Mouse (Mus musculus): Measurements from ENCODE around the gene Fkbpl. TPM values are rescaled to one million over a fixed set of nuclear protein-coding genes. Genes with fewer than 3 reads are reported as not detected.
A peak's percentile ranks its signal among the peaks of the same experiment; 100 is the strongest.

Gene Fkbpl
- polyA plus RNA-seq, 1 experiment from 2014 or later, result 14.5 TPM

DNA sequence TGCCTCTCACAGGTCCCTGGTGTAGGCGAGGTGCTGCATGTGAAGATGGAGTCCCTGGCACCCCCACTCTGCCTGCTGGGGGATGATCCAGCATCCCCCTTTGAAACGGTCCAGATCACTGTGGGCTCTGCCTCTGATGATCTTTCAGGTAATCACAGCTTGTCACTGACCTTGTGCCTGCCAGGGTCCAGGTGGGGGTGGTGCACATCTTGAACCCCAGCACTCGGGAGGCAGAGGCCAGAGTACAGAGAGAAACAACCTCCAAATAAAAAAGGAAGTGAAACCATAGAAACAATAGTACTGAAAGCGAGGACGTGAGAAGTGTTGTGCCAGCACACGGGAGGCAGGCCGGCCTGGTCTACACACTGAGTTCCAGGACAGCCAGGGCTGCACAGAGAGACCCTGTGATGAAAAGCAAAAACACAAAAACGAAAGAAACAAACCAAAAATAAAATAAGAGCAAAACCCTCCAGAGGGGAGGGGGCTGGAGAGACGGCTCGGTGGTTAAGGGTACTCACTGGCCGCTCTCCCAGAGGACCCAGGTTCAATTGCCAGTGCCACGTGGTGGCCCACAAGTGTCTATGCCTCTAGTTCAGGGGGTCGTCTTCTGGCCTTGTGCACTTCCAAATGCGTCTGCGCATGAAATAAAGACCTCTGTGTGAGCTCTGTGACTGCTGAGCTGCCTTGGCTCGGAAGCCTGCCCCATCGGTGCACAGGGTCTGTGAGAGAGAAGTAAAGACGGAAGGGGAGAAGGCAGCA, 4.7 kb downstream of the Fkbpl start:
- H3K4me3 ChIP-seq (ENCODE audit: low read depth, low read length), result no peak overlapping the region
- ATAC-seq (no peak), DNase-seq (ENCODE audit: low spot score) (no peak)
- H3K36me3 ChIP-seq (ENCODE audit: insufficient read depth, low read length), result 0 out of 2 replicates have a peak, but pooled peaks cover 7% of the 10 kb centered on the region
- WGBS, result 83% methylated on average over 18 of the region's 18 CpGs
- no peak overlapping the region for H3K9ac ChIP-seq (replicated peaks; ENCODE audit: low read depth)
- no peak overlapping the region for H3K4me2 ChIP-seq (replicated peaks; ENCODE audit: low read depth, low read length)
- no peaks in the 10 kb centered on the region for H3K9me3 ChIP-seq (ENCODE audit: low read length)
- no peak overlapping the region for H3K27ac ChIP-seq (ENCODE audit: low read length)
- peaks cover 12% of the 10 kb centered on the region for H3K4me1 ChIP-seq (ENCODE audit: insufficient read depth, low read depth, low read length)
- TF ChIP-seq EP300 (IDR thresholded peaks at IDR 0.05), result no peak
- TF ChIP-seq CTCF (IDR thresholded peaks at IDR 0.05), result no peak
- H3K27me3 ChIP-seq (replicated peaks; ENCODE audit: insufficient read depth, low read length), result no peaks in the 10 kb centered on the region

DNA sequence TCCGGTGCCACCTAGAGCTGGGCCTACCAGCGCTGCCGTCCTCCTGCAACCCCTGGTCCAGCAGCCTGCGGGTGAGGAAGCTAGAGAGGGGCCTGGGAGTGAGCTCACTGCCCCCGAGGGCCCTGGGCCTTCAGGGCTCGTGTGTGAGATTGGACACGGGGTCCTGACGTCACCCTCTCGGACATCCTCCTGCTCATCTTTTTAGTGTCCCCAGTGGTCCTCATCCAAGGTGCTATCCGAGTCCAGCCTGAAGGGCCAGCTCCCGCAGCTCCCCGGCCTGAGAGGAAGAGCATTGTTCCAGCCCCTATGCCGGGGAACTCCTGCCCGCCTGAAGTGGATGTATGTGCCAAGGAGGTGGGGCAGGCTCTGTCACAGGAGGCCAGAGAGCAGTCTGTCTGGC, 6.2 kb downstream of the Fkbpl start:
- DNase-seq (ENCODE audit: low spot score) (no peak), ATAC-seq (no peak)
- Histone ChIP-seq H3K36me3 (ENCODE audit: insufficient read depth, low read length) (0 out of 2 replicates have a peak, but pooled peaks cover 7% of the 10 kb centered on the region), H3K4me2 (replicated peaks; ENCODE audit: low read depth, low read length) (no peak overlapping the region), H3K27ac (ENCODE audit: low read length) (no peak overlapping the region), H3K4me3 (ENCODE audit: low read depth, low read length) (no peak overlapping the region), H3K9ac (replicated peaks; ENCODE audit: low read depth) (no peak overlapping the region), H3K9me3 (ENCODE audit: low read length) (no peaks in the 10 kb centered on the region), H3K27me3 (replicated peaks; ENCODE audit: insufficient read depth, low read length) (no peaks in the 10 kb centered on the region), H3K4me1 (ENCODE audit: insufficient read depth, low read depth, low read length) (peaks cover 11% of the 10 kb centered on the region; the same call in 1 of the 2 replicates)
- no peak for TF ChIP-seq EP300 (IDR thresholded peaks at IDR 0.05)
- no peak for TF ChIP-seq CTCF (IDR thresholded peaks at IDR 0.05)
- WGBS, result 90% methylated on average over 14 of the region's 14 CpGs

DNA sequence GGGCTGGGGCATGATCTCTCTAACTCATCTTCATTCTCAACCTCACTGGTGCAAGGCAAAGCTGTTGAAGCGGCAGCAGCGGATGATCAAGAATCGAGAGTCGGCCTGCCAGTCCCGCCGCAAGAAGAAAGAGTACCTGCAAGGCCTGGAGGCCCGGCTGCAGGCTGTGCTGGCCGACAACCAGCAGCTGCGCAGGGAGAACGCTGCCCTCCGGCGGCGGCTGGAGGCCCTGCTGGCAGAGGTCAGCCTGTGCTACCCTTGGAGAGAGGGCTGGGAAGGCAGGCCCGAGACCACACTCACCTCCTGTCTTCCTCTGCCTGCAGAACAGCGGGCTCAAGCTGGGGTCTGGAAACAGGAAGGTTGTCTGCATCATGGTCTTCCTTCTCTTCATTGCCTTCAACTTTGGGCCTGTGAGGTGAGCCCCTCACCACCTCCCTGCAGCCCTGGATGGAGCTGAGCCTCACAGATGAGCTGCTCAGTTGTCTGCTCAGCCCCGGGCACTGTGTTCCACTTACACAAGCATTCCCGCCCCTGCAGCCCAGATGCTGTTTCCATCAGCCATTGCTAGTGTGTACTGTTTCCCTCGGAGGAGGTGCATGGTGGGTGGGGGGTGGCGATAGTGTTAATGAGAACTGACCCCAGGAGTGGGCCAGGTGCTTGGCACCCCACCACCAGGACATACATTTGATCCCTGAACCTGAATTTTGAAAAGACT, 7.1 kb downstream of the Fkbpl start:
- peaks cover 11% of the 10 kb centered on the region for H3K4me1 ChIP-seq (ENCODE audit: insufficient read depth, low read depth, low read length)
- ATAC-seq, result no peak
- 0 out of 2 replicates have a peak, but pooled peaks cover 7% of the 10 kb centered on the region for H3K36me3 ChIP-seq (ENCODE audit: insufficient read depth, low read length)
- TF ChIP-seq EP300 (IDR thresholded peaks at IDR 0.05) (no peak), CTCF (IDR thresholded peaks at IDR 0.05) (peak; percentile 73)
- 48% methylated on average over 18 of the region's 19 CpGs for WGBS
- H3K4me3 ChIP-seq (ENCODE audit: low read depth, low read length), result no peak overlapping the region
- no peak for DNase-seq (ENCODE audit: low spot score)
- H3K9me3 ChIP-seq (ENCODE audit: low read length), result no peaks in the 10 kb centered on the region
- no peak overlapping the region for H3K27ac ChIP-seq (ENCODE audit: low read length)
- no peak overlapping the region for H3K9ac ChIP-seq (replicated peaks; ENCODE audit: low read depth)
- H3K4me2 ChIP-seq (replicated peaks; ENCODE audit: low read depth, low read length), result no peak overlapping the region
- H3K27me3 ChIP-seq (replicated peaks; ENCODE audit: insufficient read depth, low read length), result no peaks in the 10 kb centered on the region

DNA sequence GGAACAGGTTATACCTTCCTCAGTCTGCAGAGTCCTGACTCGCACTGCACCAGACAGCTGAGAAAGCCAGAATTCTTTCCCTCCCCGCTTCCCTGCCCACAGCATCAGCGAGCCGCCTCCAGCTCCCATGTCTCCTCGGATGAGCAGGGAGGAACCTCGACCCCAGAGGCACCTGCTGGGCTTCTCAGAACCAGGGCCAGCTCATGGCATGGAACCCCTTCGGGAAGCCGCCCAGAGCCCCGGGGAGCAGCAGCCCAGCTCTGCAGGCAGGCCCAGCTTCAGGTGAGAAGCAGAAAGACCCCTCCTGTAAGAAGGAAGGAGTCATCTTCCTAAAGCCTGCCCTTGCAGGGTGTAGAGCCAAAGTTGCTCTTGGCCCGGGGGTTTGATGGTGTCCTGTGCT, 8.0 kb downstream of the Fkbpl start:
- 90% methylated on average over 10 of the region's 10 CpGs for WGBS
- H3K4me1 ChIP-seq (ENCODE audit: insufficient read depth, low read depth, low read length), result peaks cover 11% of the 10 kb centered on the region
- H3K9ac ChIP-seq (replicated peaks; ENCODE audit: low read depth), result no peak overlapping the region
- no peaks in the 10 kb centered on the region for H3K27me3 ChIP-seq (replicated peaks; ENCODE audit: insufficient read depth, low read length)
- no peaks in the 10 kb centered on the region for H3K9me3 ChIP-seq (ENCODE audit: low read length)
- no peak overlapping the region for H3K4me3 ChIP-seq (ENCODE audit: low read depth, low read length)
- H3K27ac ChIP-seq (ENCODE audit: low read length), result no peak overlapping the region
- TF ChIP-seq EP300 (IDR thresholded peaks at IDR 0.05) (no peak), CTCF (IDR thresholded peaks at IDR 0.05) (no peak)
- no peak overlapping the region for H3K4me2 ChIP-seq (replicated peaks; ENCODE audit: low read depth, low read length)
- H3K36me3 ChIP-seq (ENCODE audit: insufficient read depth, low read length), result 0 out of 2 replicates have a peak, but pooled peaks cover 7% of the 10 kb centered on the region
- no peak for ATAC-seq
- no peak for DNase-seq (ENCODE audit: low spot score)

DNA sequence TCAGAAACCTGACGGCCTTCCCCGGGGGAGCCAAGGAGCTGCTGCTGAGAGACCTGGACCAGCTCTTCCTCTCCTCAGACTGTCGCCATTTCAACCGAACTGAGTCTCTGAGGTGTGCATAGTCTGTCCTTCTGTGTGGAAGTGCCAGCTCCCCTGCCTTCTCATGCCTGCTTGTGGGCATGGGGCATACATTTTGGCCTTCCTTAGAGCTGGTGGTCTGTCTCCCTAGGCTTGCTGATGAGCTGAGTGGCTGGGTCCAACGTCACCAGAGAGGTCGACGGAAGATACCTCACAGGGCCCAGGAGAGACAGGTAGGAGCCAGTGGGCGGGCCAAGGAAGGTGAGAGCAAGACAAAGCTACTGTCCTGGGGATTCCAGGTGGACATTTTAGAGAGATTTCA, 8.4 kb downstream of the Fkbpl start:
- Histone ChIP-seq H3K9me3 (ENCODE audit: low read length) (no peaks in the 10 kb centered on the region), H3K4me1 (ENCODE audit: insufficient read depth, low read depth, low read length) (peaks cover 6% of the 10 kb centered on the region), H3K9ac (replicated peaks; ENCODE audit: low read depth) (no peak overlapping the region), H3K27me3 (replicated peaks; ENCODE audit: insufficient read depth, low read length) (no peaks in the 10 kb centered on the region), H3K4me2 (replicated peaks; ENCODE audit: low read depth, low read length) (no peak overlapping the region), H3K36me3 (ENCODE audit: insufficient read depth, low read length) (0 out of 2 replicates have a peak, but pooled peaks cover 7% of the 10 kb centered on the region), H3K4me3 (ENCODE audit: low read depth, low read length) (no peak overlapping the region), H3K27ac (ENCODE audit: low read length) (no peak overlapping the region)
- WGBS, result 88% methylated on average over 8 of the region's 8 CpGs
- TF ChIP-seq EP300 (IDR thresholded peaks at IDR 0.05) (no peak), CTCF (IDR thresholded peaks at IDR 0.05) (no peak)
- no peak for ATAC-seq
- DNase-seq (ENCODE audit: low spot score), result no peak

DNA sequence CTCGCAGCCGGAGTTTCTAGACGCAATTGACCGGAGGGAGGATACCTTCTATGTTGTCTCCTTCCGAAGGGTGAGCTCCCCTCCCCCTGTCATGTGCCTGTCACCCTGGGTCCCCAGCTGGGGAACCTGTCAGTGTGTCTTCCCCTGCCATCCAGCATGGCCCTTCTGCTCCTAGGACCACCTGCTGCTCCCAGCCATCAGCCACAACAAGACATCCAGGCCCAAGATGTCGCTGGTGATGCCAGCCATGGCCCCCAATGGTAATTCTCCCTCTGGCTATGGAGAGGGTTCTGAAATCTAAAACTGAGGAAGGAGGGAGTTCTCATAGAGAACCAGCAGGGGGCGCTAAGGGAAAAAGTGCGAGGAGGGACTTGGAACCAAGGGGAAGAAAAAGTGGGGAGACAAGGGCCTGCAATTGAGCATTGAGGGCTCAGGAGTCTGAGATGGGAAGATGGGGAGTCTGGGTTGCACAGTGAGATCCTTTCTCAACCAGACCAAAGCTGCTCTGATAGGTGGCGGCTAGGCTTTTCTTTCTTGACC, 9.3 kb downstream of the Fkbpl start:
- ATAC-seq (no peak), DNase-seq (ENCODE audit: low spot score) (peak; percentile 83)
- WGBS, result 64% methylated on average over 9 of the region's 9 CpGs
- H3K4me3 ChIP-seq (ENCODE audit: low read depth, low read length), result no peak overlapping the region
- TF ChIP-seq CTCF (IDR thresholded peaks at IDR 0.05), result peak; percentile 88
- no peak for TF ChIP-seq EP300 (IDR thresholded peaks at IDR 0.05)
- H3K4me2 ChIP-seq (replicated peaks; ENCODE audit: low read depth, low read length), result no peak overlapping the region
- H3K27ac ChIP-seq (ENCODE audit: low read length), result no peak overlapping the region
- H3K9ac ChIP-seq (replicated peaks; ENCODE audit: low read depth), result no peak overlapping the region
- H3K27me3 ChIP-seq (replicated peaks; ENCODE audit: insufficient read depth, low read length), result no peaks in the 10 kb centered on the region
- H3K36me3 ChIP-seq (ENCODE audit: insufficient read depth, low read length), result 0 out of 2 replicates have a peak, but pooled peaks cover 7% of the 10 kb centered on the region
- peaks cover 5% of the 10 kb centered on the region for H3K4me1 ChIP-seq (ENCODE audit: insufficient read depth, low read depth, low read length)
- no peaks in the 10 kb centered on the region for H3K9me3 ChIP-seq (ENCODE audit: low read length)

All from lung, postnatal 0 days (tissue).